Mouse (Mus musculus): Measurements from ENCODE around the gene Chst12.
A peak's percentile ranks its signal among the peaks of the same experiment; 100 is the strongest.

The Chst12 gene

DNA sequence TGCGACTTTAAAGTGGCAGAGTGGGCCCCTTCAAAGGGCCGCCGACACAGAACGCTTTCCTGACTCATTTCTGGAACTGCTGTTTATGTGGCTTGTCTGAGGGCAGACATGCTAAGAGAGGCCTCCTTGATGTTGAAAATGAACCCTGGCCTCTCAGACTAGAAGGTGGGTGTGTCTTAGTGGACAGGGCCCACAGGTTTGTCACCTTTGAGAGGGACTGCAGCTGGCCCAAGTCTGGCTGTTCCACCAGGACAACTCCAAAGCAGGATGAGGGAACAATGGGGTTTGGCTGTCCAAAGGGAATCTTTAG is 12.5 kb downstream of the Chst12 start:
- no peak for DNase-seq

DNA sequence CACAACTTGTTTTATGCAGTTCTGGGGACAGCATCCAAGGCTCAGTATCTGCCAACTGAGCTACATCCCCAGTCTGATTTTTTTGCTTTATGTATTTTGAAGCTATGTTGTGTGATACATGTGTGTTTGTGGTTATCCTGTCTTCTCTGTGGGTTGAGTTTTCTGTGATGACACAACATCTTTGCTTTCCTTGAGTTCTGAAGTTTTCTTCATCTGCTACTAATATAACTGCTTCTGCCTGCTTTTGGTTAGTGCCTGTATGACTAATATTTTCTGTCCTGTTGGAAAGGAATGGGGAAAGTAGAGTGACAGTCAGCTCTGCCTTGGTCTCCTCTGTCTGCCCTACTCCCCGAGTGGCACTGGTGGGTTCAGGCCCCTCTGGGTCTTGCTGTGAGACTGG is 15.8 kb downstream of the Chst12 start:
- DNase-seq: no peak

DNA sequence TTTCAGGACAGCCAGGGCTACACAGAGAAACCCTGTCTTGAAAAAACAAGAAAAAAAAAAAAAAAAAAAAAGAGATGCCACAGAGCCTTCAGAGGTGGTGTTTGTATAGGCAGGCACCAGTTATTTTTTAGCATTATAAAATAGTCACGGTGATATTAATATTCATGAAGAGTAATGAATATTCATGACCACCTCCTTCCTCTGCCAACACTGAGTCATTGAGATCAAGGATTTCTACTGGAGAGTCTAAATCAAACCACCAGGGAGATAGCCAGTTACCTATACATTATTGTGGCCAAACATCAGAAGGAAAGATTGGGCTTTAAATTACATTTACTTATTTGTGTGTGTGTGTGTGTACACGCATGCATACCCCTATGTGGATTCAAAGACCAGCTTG is 21.4 kb downstream of the Chst12 start:
- DNase-seq: no peak

DNA sequence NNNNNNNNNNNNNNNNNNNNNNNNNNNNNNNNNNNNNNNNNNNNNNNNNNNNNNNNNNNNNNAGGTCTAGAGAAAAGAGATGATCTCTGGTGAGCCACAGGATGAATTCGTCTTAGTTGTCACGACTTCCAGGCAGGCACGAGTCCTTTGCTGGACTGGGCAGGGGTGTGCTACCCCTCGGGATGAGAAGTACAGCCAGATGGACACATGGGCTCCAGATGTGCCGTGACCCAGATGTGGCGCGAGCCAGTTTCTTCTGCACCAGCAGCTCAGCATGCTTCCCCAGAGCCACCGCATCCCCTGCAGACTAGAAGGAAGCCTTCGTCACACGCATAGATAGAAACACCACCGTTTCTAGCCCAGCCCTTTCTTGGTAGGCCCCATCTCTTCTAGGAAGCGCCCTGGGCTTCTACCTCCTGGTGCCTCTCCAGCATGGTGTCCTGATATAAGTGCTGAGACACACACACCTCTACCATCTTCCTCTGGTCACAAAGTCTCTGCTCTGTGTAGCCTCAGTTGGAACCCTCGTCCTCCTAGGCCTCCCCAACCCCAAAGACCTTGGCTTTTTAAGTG is 32.8 kb downstream of the Chst12 start:
- DNase-seq: no peak

DNA sequence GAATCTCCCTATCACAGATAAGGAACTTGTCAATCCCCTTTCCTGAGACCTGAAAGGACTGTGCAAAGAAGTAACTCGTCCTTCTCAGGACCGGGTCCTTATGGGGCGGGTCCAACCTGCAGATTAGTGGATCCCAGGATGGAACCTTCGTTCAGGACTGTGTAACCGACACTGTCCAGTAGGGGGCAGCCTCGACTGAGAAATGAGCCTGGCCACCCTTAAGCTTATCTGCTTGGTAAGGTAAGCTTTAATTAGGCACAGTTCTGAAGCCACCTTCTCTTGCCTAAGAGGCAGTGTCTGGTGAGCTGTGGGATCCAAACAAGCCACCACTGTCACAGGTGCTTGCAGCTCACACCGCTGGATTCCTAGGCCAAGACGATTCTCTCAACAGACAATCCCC is 34.8 kb downstream of the Chst12 start:
- DNase-seq: peak; percentile 65 to 90

DNA sequence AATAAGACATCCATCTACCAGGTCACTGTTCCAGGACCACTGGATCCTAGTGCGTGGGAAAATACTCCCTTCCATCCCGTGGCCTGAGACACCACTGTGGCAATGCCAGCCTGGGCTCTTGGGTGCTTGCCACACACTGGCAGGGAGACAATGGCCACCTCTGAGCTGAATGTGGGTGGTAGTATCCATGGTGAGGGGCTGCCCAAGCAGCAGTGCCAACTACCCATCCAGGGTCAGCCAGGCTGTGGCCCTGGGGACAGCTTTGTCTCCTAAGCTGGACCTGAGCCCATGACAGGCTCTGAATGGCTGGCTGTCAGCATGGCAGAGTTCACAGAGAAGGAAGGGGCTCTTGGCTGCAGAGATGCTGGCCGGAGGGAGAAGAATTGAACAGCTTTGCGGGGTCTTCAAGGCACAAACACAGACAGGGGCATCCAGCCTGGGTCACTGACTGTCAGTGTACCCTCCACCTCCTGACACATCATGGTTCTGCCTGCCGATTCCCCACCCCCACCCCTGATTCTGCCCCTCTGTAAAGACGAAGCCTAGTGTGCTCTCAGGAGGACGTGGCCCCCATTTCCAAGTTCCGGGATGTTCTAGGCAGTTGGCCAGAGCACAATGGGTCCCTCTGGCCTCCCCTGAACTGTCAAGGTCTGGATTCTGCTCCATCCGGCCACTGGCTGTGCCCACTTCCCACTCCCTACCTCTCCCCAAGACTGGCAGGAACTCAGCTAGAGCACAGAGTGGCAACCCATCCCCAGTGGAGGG is 37.6 kb downstream of the Chst12 start:
- peak; percentile 25 to 29 for DNase-seq

DNA sequence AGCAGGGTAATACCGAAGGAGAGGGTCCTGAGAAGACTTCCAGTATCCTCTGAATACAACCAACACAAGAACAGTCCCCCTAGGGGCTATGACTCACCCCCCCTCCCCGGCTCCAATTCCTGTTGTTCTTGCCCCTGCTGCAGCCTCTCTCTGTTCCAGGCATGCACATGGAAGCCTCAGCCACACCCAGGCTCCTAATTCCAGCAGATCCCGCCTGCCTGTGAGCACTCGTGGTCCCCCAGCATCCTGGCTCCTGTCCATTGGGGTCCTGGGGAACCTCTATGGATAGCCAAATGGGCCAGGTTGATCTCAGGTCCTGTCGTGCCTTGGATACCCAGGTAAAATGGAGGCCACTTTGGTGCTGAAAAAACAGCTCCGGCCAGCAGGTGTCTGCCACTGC is 40.3 kb downstream of the Chst12 start:
- no peak for DNase-seq

DNA sequence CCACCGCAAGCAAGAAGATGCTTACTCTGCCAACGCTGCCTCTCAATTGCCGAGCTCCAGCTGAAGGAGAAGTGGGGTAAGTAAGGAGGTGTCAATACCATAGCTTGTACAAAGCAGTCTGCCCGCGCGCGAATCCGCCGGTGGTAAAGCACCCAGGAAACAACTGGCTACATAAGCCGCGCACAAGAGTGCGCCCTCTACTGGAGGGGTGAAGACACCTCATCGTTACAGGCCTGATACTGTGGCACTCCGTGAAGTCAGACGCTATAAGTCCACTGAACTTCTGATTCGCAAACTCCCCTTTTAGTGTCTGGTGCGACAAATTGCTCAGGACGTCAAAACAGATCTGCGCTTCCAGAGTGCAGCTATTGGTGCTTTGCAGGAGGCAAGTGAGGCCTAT is 41.0 kb downstream of the Chst12 start:
- DNase-seq: no peak

DNA sequence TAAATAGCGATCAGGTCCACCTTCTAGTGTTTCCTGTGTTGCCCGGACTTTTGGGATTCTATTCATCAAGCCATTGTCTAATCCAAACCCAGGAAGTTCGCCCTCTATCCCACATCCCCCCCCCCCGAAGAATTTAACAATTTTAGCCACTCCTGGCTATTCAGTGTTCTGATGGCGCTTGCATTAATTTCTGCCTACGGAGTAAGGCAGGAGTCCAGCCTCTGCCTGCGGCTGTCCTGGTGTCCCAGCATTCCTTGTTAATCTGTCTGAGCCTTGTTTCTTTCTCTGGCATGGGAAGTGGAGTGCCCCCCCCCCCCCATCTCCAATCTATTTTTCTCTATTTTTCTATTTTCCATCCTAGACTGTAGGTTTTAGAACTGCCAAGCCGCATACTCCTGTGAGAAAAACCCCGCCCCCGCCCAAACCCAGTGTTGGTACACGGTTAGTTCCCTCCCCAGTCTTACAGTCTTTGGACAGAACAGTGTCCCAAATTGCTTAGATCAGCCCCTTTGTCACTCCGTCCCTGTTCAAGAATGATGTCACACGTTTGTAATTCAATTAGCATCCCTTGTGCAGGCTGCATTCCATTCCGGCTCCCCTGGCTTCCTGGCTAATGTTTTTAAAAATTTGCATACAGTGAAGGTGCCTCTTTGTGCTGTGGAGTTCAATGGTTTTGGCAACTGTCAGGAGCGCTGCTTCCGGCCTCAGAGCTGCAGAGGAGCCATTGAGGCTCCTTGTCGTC is 44.1 kb downstream of the Chst12 start:
- DNase-seq: peak; percentile 37 to 50

DNA sequence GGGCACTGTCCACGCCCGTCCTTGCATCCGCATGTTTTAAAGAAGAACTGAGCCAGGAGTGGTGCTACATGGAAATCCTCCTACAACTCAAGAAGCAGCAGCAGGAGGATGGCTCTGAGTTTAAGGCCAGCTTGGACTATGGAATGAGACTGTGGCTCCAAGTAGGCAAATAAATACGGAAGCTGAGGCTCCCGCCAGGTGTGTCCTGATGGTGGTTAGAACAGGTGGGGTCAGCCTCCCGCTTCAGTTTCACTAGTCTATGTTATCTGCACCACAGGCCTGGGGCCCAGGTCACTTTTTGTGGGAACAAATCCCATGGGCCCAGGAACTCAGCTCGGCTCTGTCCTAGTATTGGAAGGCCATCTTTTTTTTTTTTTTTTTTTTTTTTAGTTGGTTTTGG is 48.4 kb downstream of the Chst12 start:
- DNase-seq: no peak

DNA sequence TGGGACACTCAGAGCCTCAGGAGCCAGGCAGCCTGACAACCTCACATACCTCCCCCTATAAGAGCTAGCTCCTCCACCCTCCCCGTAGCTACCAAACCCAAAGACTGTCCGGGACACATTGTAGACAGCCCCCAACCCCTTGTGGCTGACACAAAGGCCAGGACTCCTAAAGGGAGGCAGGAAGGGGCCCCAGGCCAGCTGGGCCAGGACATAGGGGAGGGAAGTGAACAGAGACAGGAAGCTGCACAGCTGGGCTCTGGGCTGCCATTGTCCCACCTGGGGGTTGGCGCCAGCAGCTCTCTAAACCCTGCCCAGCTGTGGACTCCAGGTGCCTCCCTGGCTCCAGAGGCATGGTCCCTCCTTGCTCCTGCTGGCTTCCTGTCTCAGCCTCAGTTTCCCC is 51.5 kb downstream of the Chst12 start:
- no peak for DNase-seq

DNA sequence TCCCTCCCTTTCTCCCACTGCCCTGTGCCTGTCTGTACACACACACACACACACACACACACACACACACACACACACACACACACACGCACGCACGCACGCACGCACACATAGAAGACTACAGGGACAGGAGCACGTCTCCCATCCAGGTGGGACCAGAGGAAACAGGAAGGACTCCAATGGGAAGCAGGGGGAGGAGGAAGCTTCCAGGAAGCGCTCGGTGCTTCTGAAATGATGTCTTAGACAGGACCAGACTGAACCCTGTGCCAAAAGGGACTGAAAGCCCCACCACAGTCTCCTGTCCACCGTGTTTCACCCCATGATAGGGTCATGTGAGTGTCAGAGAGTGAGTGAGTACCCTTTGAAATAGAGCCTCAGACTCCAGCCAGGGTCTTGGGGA is 57.3 kb downstream of the Chst12 start:
- DNase-seq: no peak

DNA sequence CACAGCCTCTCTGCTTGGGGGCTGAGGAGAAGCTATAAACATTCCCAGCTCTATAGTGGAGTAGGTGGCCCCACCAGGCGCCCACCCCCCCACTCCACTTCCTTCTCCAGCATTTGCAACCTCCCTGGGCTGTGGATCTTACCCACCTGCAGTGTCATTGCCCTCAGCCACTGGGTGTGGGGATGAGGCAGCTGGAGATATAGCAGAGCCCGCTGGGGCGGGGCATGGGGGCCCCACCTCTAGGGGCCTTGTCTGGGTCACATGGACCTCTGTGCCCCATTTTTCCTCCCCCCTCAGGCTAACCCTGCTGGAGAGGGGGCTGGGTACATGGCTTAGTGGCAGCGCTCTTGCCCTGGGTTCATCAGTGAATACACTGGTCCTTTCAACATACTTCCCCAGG is 59.5 kb downstream of the Chst12 start, which contains the start of gene Grifin:
Gene Grifin, minus strand, starts transcription at position 176 of the 400 bp plus-strand sequence.
- no peak for DNase-seq

DNA sequence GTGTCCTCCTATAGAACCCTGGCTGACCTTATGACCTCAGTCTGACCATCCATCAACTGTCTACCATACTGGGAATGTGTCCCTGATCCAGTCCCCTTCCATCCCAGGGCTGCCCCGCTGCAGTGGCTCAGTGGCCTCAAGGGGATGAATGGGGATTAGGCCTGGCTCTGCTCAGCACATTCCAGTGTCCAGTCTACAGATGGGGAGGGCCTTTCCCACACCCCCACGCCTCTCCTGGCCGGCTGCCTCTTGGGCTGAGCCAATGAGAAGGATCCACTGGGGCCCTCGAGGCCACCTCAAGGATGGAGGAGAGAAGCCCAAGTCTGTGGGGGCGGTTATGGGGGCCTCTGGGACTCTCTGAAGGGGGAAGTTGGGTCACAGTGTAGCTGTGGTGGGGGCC is 60.1 kb downstream of the Chst12 start:
- peak in 1 of 2 experiments; percentile 32 for DNase-seq

DNA sequence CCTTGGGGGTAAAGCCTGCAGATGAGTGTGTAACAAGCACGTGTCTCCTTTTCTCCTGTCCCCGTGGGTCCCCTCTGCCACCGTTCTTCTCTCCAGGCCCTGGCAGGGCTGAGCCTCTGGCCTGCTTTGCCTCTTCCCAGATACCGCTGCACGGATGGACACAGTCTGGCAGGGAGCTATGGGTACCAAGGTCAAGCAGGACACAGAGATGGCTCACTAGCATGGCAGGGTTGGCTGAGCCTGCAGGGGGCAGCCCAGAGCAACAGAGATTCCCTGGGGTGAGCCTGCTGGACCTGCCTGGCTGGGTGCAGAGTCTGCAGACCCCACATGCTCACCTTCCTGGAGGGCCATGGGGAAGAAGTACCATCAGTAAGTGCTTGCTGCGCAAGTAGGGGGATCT is 60.5 kb downstream of the Chst12 start:
- DNase-seq: peak in 1 of 2 experiments; percentile 71

DNA sequence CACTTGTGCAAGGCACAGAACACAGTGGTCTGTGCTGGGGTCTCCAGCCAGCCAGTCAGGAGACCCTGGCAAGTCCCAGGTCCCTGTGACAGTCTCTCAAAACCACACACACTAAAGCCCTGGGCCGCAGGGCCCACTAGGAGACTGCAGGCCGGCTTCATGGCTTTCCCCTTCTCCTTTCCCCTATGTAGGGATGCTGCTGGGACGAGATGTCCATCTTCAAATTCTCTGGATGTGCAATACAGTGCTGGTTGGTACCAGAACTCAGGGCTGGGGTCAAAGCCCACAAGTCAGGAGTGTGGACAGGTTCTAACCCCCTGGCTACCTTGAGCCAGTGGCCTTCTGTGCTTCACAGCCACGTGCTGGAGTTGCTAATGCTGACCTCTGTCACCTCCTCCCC is 60.9 kb downstream of the Chst12 start:
- DNase-seq: no peak

DNA sequence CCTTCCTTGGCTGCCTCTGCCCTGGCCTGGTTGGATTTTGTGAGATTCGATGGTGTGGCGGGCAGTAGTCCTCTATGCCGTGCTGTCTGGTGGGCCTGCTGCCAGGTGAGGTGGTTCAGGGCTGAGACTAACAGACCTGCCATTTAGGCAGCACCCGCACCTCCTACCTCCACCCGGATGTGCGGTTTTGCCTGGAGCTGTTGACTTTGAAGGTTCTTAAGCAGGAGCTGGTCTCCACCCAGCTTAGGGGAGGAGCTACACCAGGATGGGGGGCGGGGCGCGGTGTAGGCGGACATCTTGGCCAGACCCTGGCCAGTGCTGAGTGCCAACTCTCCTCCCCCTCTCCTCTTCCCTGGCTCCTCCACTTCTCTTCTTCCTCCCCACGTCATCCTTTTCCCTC is 62.0 kb downstream of the Chst12 start:
- DNase-seq: peak; percentile 58 to 84

DNA sequence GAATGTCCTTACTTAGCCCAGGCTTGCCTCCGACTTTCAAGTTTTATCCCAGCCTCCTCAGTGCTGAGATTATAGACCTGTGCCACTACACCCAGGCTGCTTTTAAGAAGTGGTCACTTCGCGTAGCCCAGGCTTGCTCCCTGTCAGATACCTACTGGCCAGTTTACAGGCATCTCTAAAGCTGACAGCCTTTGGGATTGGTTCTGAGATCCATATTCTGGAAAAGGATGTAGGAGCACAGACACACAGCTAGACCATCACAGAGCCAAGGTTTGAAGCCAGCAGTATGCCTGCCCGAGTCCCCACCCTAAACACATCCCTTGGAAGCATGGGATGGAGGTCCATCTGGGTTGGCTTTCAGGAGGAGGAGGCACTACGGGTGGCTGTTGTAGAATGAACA is 62.4 kb downstream of the Chst12 start:
- DNase-seq: no peak

DNA sequence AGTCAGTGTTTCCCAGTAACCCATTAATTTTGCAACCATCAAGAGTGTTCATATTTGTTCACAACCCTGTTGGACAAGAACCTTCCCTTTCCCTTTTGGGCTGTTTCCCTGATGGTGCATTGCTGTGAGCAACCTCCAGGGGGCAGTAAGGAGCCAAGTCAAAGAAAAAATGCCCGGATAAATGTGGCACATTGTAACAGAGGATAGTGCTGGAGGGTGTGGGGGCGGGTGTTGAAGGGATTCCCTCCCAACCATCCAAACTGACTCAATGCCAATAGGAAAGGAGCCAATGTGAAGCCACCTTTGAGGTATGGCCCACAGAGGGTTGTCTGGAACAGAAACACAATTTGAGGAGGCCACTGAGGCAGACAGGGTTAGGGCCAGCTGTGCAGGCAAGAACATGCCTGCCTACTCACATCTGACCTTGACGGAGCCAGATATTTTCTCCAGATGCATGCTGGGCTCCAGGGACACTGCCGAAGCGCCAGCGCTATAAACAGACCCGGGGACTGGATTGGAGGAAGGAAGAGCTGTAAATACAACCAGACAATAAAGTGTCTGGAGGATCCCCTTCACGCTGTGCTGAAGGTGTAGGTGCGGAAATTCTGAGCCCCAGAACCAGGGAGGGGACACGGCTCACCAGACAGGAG is 63.1 kb downstream of the Chst12 start:
- peak; percentile 48 to 81 for DNase-seq

DNA sequence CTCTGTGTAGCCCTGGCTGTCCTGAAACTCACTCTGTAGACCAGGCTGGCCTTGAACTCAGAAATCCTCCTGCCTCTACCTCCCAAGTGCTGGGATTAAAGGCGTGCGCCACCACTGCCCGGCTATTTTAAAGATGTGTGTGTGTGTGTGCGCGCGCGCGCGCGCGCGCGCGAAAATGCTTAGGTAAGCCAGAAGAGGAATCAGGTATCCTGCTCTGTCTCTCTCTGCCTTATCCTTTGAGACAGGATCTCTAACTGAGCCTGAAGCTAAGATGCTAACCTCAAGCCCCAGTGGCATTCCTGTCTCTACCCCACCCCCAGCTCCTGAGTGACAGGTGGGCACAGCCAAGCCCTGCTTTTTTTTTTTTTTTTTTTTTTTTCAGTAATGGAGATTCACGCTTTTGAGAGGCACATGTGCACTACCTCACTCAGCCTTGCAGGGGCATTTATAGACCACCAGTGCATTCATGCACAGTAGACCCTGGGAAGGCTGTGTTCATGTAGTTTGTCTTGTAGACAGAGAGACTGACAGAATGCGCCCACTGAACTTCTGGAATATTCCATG is 63.8 kb downstream of the Chst12 start:
- no peak for DNase-seq

DNA sequence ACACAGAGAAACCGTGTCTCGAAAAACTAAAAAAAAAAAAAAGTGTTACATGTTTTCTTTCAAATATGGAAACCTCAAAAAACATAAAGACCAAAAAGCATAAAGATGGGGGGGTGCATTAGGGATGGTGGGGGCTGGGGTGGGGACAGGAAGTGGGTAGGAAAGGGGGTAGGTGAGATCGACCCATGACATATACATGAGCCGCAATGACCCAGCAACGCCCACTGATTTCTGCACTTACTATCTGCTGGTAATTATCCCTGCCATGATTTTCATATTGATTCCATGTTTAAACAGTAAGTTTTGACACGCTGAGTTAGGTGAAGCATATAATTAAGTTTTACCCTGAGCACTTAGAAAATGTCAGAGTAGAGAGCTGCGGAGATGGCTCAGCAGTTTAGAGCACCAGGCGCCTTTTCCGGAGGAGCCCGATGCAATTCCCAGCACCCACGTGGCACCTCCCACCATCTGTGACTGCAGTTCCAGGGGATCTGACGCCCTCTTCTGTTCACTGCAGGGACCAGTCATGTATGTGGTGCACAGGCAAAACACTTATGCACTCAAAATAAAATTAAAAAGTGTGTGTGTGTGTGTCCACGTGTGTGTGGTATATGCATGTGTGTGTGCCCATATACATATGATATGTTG is 65.0 kb downstream of the Chst12 start:
- DNase-seq: no peak

DNA sequence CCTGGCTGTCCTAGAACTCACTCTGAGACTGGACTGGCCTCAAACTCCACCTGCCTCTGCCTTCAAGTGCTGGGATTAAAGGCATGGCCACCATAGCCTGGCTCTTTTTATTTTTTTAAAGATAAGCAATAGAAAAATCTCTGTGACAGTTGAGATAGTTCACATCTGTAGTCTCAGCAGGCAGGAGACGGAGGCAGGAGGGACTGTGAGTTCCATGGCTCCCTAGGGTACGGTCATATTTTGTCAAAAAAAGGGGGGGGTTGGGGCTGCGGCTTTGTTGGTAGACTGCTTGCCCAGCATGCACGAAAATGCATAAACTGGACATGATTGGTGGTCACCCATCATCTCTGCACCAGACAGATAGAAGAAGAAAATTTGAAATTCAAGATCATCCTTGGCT is 65.9 kb downstream of the Chst12 start:
- DNase-seq: no peak

DNA sequence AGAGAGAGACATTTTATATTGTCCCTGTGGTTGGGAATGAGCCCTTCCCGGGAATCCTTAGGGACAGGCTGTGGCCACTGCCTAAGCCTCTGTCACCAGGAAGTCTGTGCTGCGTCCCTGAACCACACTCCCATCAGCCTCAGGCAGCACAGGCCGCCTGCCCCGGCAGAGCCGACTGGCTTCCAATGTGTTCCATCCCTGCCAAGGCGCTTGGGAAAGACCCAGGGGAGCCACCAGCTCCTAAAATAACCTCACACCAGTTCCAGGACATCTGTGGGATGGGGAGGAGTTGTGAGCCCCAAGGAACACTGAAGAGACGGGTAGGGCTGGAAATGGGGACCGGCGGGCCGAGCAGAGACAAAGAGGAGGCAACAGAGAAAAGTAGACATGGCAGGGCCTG is 66.3 kb downstream of the Chst12 start:
- DNase-seq: peak; percentile 61 to 67

Measured in kidney, postnatal 36 days (tissue).